In the genomic region with DNA sequence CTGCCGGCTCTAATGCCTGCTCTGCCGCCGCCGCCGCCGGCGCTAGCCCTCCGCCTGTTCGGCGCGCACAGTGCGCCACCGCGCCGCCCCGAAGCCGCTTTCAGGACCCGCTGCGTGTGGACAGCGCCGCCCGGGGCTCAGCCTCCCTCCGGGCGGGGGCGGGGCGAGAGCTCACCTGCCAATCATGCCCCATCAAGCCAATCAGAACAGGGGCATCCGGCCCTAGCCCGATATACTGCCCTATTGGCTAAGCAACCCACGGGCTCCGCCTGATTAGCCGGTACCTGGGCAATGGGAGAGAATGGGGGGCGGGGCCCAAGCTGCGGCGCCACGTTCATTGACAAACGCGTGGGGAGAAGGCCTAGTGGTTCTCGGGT, we compare ENCODE assay signal across 9 mouse cellular contexts. TPM values are rescaled to one million over a fixed set of nuclear protein-coding genes. Genes with fewer than 3 reads are reported as not detected.
DNase-seq lines count a peak whose midpoint lies in the region; ATAC-seq and TF ChIP-seq lines count a peak whose summit lies in the region.
"Had no signal": no experiment of that assay in that cellular context is flagged by ENCODE, and none has a peak within 500 bp of the region (broad histone marks: within the 10 kb centered on the region; RNA-seq: fewer than 3 reads in every experiment).

No protein-coding gene starts in this region.

- peak overlapping the region; percentile 45 for H3K4me3 ChIP-seq in forebrain, embryonic 12.5 days (replicated peaks)
- H3K4me3 ChIP-seq in heart, embryonic 16.5 days (ENCODE audit: low read length) = peak overlapping the region; percentile 53
- peak overlapping the region in 1 of 2 experiments; percentile 36; a peak in 2 of 4 replicates for H3K4me3 ChIP-seq in liver, embryonic 14.5 days (ENCODE audit: insufficient read depth in 1 of 2, low read depth in 2 of 2, low read length in 2 of 2)

- peaks cover 28% of the 10 kb centered on the region for H3K4me1 ChIP-seq in forebrain, embryonic 12.5 days
- peaks cover 12% of the 10 kb centered on the region for H3K4me1 ChIP-seq in heart, embryonic 16.5 days (ENCODE audit: control insufficient read depth, insufficient read depth, low read length)
- 0 out of 4 replicates have a peak, but pooled peaks cover 0 to 1% of the 10 kb centered on the region in 2 experiments for H3K4me1 ChIP-seq in liver, embryonic 14.5 days (replicated peaks; ENCODE audit: control insufficient read depth in 2 of 2, insufficient read depth in 2 of 2, low read length in 1 of 2)

- no peak for TF ChIP-seq EP300 in liver, embryonic 14.5 days (IDR thresholded peaks at IDR 0.05; ENCODE audit: low read depth)

- H3K36me3 ChIP-seq in forebrain, embryonic 12.5 days (replicated peaks) = no peaks in the 10 kb centered on the region
- no peaks in the 10 kb centered on the region for H3K36me3 ChIP-seq in heart, embryonic 16.5 days (ENCODE audit: control insufficient read depth, insufficient read depth)
- H3K36me3 ChIP-seq in liver, embryonic 14.5 days (replicated peaks; ENCODE audit: control insufficient read depth, insufficient read depth, low read depth) = no peaks in the 10 kb centered on the region
- H3K36me3 ChIP-seq in splenic B cell, adult 2 months (ENCODE audit: control insufficient read depth, insufficient read depth, low read length, poor library complexity, severe bottlenecking) = peaks cover 19% of the 10 kb centered on the region

- no peak overlapping the region for H3K9ac ChIP-seq in forebrain, embryonic 12.5 days
- no peak overlapping the region for H3K9ac ChIP-seq in heart, embryonic 16.5 days (ENCODE audit: low read length)
- H3K9ac ChIP-seq in liver, embryonic 14.5 days (replicated peaks) = no peak overlapping the region

- peaks cover 100% of the 10 kb centered on the region for H3K27me3 ChIP-seq in forebrain, embryonic 12.5 days
- peaks cover 96% of the 10 kb centered on the region for H3K27me3 ChIP-seq in heart, embryonic 16.5 days (ENCODE audit: control insufficient read depth, insufficient read depth, low read length)
- peaks cover 94% of the 10 kb centered on the region for H3K27me3 ChIP-seq in liver, embryonic 14.5 days (ENCODE audit: control insufficient read depth, insufficient read depth, low read length)
- H3K27me3 ChIP-seq in splenic B cell, adult 2 months (ENCODE audit: control insufficient read depth, insufficient read depth, low read length, poor library complexity, severe bottlenecking) = no peaks in the 10 kb centered on the region

- peak; percentile 100 for ATAC-seq in forebrain, embryonic 12.5 days (ENCODE audit: low FRiP score)
- ATAC-seq in heart, embryonic 16.5 days (replicated peaks; ENCODE audit: extremely low read depth, insufficient read depth, low FRiP score) = peak; percentile 97
- ATAC-seq in liver, embryonic 14.5 days (ENCODE audit: insufficient read depth) = peak; percentile 83

- DNase-seq in CD4-positive helper T cell, adult 2 months (ENCODE audit: low read depth, low spot score) = peak; percentile 75
- peak; percentile 81 for DNase-seq in c-Kit-positive CD71-negative TER-119-negative erythroid progenitor cells, embryonic 14.5 days (ENCODE audit: low read depth)
- DNase-seq in kidney, postnatal 10 days = peak; percentile 94
- peak; percentile 50 to 59 (median 59) for DNase-seq in liver, embryonic 14.5 days (ENCODE audit: low read depth in 3 of 3, low spot score in 3 of 3)
- DNase-seq in natural killer cell, adult 2 months (ENCODE audit: low spot score in 2 of 2) = peak; percentile 76 to 95
- peak; percentile 98 for DNase-seq in splenic B cell, adult 2 months (ENCODE audit: low read depth, low spot score)

- no peak overlapping the region for H3K27ac ChIP-seq in forebrain, embryonic 12.5 days
- no peak overlapping the region for H3K27ac ChIP-seq in heart, embryonic 16.5 days (ENCODE audit: low read length)
- no peak overlapping the region for H3K27ac ChIP-seq in liver, embryonic 14.5 days

- no peaks in the 10 kb centered on the region for H3K9me3 ChIP-seq in forebrain, embryonic 12.5 days
- H3K9me3 ChIP-seq in heart, embryonic 16.5 days (replicated peaks; ENCODE audit: control insufficient read depth, low read length) = no peaks in the 10 kb centered on the region
- no peaks in the 10 kb centered on the region for H3K9me3 ChIP-seq in liver, embryonic 14.5 days (ENCODE audit: control insufficient read depth, low read length)

- no peak for TF ChIP-seq CTCF in liver, embryonic 14.5 days (IDR thresholded peaks at IDR 0.05; ENCODE audit: low read depth)

- WGBS in forebrain, embryonic 12.5 days = under 1% methylated on average over 38 of the region's 38 CpGs
- 0% methylated on average over 38 of the region's 38 CpGs for WGBS in heart, embryonic 16.5 days
- under 1% methylated on average over 38 of the region's 38 CpGs for WGBS in liver, embryonic 14.5 days (ENCODE audit: insufficient replicate concordance)

- peak overlapping the region; percentile 67 for H3K4me2 ChIP-seq in forebrain, embryonic 12.5 days
- H3K4me2 ChIP-seq in heart, embryonic 16.5 days (ENCODE audit: low read depth, low read length) = peak overlapping the region; percentile 77
- H3K4me2 ChIP-seq in liver, embryonic 14.5 days (ENCODE audit: low read depth) = peak overlapping the region; percentile 56

RNA-seq across cellular contexts. Expression of gene Pax5, which starts 5.9 kb away (rescaled TPM):
- polyA plus RNA-seq in forebrain, embryonic 12.5 days (2016; fragmentation: Nextera tagmentation; extraction: Ambion mirVana) = 0.21 and 0.60 TPM in 2 replicates
- polyA plus RNA-seq in heart, embryonic 16.5 days (2015; fragmentation: Nextera tagmentation; extraction: Ambion mirVana) = 0.34 TPM in 1 of 2 replicates, not detected in the other
- 0.11 and 0.12 TPM in 2 replicates for polyA plus RNA-seq in liver, embryonic 14.5 days (2012; rRNA removed)
- 0.05 and 0.09 TPM in 2 replicates for polyA plus RNA-seq in liver, embryonic 14.5 days (2014; fragmentation: Nextera tagmentation; extraction: Ambion mirVana)
- polyA plus RNA-seq: C2C12 had no signal

RNA-seq across cellular contexts. Expression of gene Zcchc7, which starts 51.3 kb away (rescaled TPM):
- polyA plus RNA-seq in forebrain, embryonic 12.5 days (2016; fragmentation: Nextera tagmentation; extraction: Ambion mirVana) = 30.9 and 32.6 TPM in 2 replicates
- 23.5 and 23.7 TPM in 2 replicates for polyA plus RNA-seq in heart, embryonic 16.5 days (2015; fragmentation: Nextera tagmentation; extraction: Ambion mirVana)
- 4.7 and 8.8 TPM in 2 replicates for polyA plus RNA-seq in liver, embryonic 14.5 days (2012; rRNA removed)
- polyA plus RNA-seq in liver, embryonic 14.5 days (2014; fragmentation: Nextera tagmentation; extraction: Ambion mirVana) = 11.6 and 12.3 TPM in 2 replicates
